8 mouse cellular contexts compared by ENCODE assay signal in genomic region chr6:95116946-95117345, GRCm38 (mm10). TPM values are rescaled to one million over a fixed set of nuclear protein-coding genes. Genes with fewer than 3 reads are reported as not detected.
A peak's percentile ranks its signal among the peaks of the same experiment; 100 is the strongest.
DNase-seq lines count a peak whose midpoint lies in the region; ATAC-seq and TF ChIP-seq lines count a peak whose summit lies in the region.

Kbtbd8 (plus strand) TSS chr6:95117240.

- peaks cover 14% of the 10 kb centered on the region for H3K36me3 ChIP-seq in E14TG2a.4 (ENCODE audit: insufficient read depth, low read length)
- H3K36me3 ChIP-seq in hindbrain, embryonic 10.5 days: peaks cover 12% of the 10 kb centered on the region
- H3K36me3 ChIP-seq in liver, embryonic 12.5 days: peaks cover 8% of the 10 kb centered on the region

- no peak for ATAC-seq in liver, embryonic 12.5 days
- ATAC-seq in monocyte, adult 5-6 weeks (replicated peaks; ENCODE audit: insufficient number of reproducible peaks, low FRiP score, low TSS enrichment, poor library complexity, severe bottlenecking): 0 out of 2 replicates have a peak, but pooled peaks have one; percentile 8
- ATAC-seq in megakaryocyte progenitor cell, adult 5-6 weeks (replicated peaks; ENCODE audit: poor library complexity): no peak

- peak within 1 kb of the TSS; percentile 94 for H3K27ac ChIP-seq in hindbrain, embryonic 10.5 days
- peak within 1 kb of the TSS; percentile 80 for H3K27ac ChIP-seq in liver, embryonic 12.5 days

- peak within 1 kb of the TSS; percentile 82 for H3K9ac ChIP-seq in liver, embryonic 12.5 days

- peaks cover 13% of the 10 kb centered on the region for H3K4me1 ChIP-seq in E14TG2a.4 (replicated peaks; ENCODE audit: low read depth, low read length)
- peaks cover 21% of the 10 kb centered on the region for H3K4me1 ChIP-seq in hindbrain, embryonic 10.5 days (replicated peaks)
- H3K4me1 ChIP-seq in liver, embryonic 12.5 days: peaks cover 23% of the 10 kb centered on the region

- no peak for TF ChIP-seq CTCF in E14TG2a.4 (conservative IDR thresholded peaks at IDR 0.05; ENCODE audit: low read length)

- no peaks in the 10 kb centered on the region for H3K9me3 ChIP-seq in E14TG2a.4 (ENCODE audit: low read length)
- no peaks in the 10 kb centered on the region for H3K9me3 ChIP-seq in hindbrain, embryonic 10.5 days
- no peaks in the 10 kb centered on the region for H3K9me3 ChIP-seq in liver, embryonic 12.5 days (replicated peaks)

- H3K27me3 ChIP-seq in E14TG2a.4 (ENCODE audit: insufficient read depth, low read length): no peaks in the 10 kb centered on the region
- no peaks in the 10 kb centered on the region for H3K27me3 ChIP-seq in hindbrain, embryonic 10.5 days (ENCODE audit: insufficient read depth, poor library complexity, severe bottlenecking)
- H3K27me3 ChIP-seq in liver, embryonic 12.5 days (replicated peaks): no peaks in the 10 kb centered on the region

- H3K4me2 ChIP-seq in liver, embryonic 12.5 days: peak within 1 kb of the TSS; percentile 79

- WGBS in hindbrain, embryonic 10.5 days: 32% methylated on average over 13 of the region's 13 CpGs
- 24% methylated on average over 13 of the region's 13 CpGs for WGBS in liver, embryonic 12.5 days (ENCODE audit: insufficient replicate concordance)

- DNase-seq in cerebellum, adult 11 months: peak; percentile 31
- DNase-seq in cerebellum, postnatal 4 days (ENCODE audit: low spot score in 2 of 2): no peak
- DNase-seq in cerebellum, postnatal 36 days: peak; percentile 9 to 26
- no peak for DNase-seq in hindbrain, embryonic 10.5 days (ENCODE audit: low spot score)

- H3K4me3 ChIP-seq in E14TG2a.4 (replicated peaks; ENCODE audit: low read length): peak within 1 kb of the TSS; percentile 95
- H3K4me3 ChIP-seq in hindbrain, embryonic 10.5 days: peak within 1 kb of the TSS; percentile 86
- peak within 1 kb of the TSS; percentile 91 for H3K4me3 ChIP-seq in liver, embryonic 12.5 days

RNA-seq across cellular contexts. Expression of gene Kbtbd8, which starts in this region (rescaled TPM):
- polyA plus RNA-seq in hindbrain, embryonic 10.5 days (2016; fragmentation: Nextera tagmentation; extraction: Ambion mirVana): 4.5 and 7.7 TPM in 2 replicates
- polyA plus RNA-seq in liver, embryonic 12.5 days (2016; fragmentation: Nextera tagmentation; extraction: Ambion mirVana): 7.5 and 7.6 TPM in 2 replicates
- total RNA-seq in monocyte, adult 5-6 weeks (2017): 3.0 to 4.9 TPM (median 4.0 TPM) in 3 replicates
- total RNA-seq in megakaryocyte progenitor cell, adult 5-6 weeks (2015): 6.3 and 10.0 TPM in 2 replicates
- 10.1 and 13.9 TPM in 2 replicates for total RNA-seq in megakaryocyte progenitor cell, adult 5-6 weeks (2017)

Comparison
In these comparisons a context has a peak if more than half of its experiments do, and no peak if none do; other contexts are left out.
1. DNase-seq: peak in cerebellum, adult 11 months (single experiment) and cerebellum, postnatal 36 days (2 of 2); none in cerebellum, postnatal 4 days (0 of 2) and hindbrain, embryonic 10.5 days (single experiment).
2. Peak in every context shown above with its lines, with median percentiles within 50 percentile points of each other: H3K4me3 ChIP-seq.